Mouse (Mus musculus): ENCODE data around the gene Tmco1. TPM values are rescaled to one million over a fixed set of nuclear protein-coding genes. Genes with fewer than 3 reads are reported as not detected.

Gene Tmco1
- total and polyA plus RNA-seq, 3 experiments, result 60.3 to 95.3 (median 88.2) TPM

DNA sequence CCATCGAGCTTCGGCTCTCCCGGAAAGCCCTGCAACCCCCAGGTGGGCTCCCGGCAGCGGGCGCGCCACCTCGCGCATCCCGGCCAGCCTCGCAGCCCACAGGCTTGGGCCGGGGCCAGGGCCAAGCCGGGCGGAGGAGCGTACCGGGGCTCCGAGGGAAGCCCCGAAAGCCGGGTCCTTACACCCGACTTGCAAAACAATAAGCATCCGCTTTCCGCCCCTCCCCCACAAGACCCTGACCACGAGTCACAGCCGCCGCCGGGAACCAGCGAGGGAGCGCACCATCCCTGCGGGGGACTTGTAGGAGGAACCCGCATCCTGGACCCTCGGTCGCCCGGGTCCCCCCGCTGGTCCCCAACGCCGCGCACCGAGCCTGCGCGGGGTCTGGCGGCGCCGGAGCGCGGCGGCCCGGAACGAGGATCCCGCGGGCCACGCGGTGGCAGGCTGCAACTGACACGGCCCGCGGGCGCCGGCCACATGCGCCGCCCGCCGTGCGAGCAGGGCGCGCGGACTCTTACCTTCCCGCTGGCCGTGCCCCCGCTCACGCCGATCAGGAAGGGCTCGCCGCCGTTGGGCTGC is 23.8 kb upstream of the Tmco1 start:
- no peaks in the 10 kb centered on the region; the same call in 1 of the 2 replicates for H3K4me1 ChIP-seq (ENCODE audit: control insufficient read depth, insufficient read depth, low read length)

DNA sequence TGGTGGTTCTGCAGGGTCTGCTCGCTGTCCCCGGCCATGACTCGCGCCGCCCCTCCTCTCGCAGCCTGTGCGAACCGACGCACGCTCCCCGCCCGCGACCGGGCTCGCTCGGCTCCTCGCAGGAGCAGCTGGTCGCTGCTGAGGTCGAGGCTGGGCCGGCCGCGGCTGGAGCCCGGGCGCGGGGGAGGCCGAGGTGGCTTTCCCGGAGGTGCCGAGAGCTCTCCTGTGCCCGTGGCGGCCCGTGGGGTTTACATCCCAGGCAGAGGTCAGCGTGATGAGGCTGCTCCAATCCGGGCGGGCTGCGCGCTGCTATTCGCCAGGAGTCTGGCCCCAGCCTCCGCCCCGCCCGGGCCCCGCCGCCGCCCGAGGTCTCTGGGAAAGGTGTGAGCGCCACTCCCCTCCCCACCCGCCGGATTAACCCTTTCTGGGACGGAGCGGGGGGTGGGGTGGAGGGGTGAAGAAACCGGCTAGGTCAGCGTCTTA is 23.3 kb upstream of the Tmco1 start:
- no peak for TF ChIP-seq EP300 (IDR thresholded peaks at IDR 0.05; ENCODE audit: insufficient read depth, low read depth, low read length)
- TF ChIP-seq POLR2A (IDR thresholded peaks at IDR 0.05; ENCODE audit: insufficient read depth, low read depth, low read length), result peak; percentile 64; the same call in 1 of the 2 replicates
- H3K4me1 ChIP-seq (ENCODE audit: control insufficient read depth, insufficient read depth, low read length), result no peaks in the 10 kb centered on the region; the same call in 1 of the 2 replicates
- peak overlapping the region; percentile 89 for H3K9ac ChIP-seq (ENCODE audit: low read depth, low read length)
- H3K36me3 ChIP-seq (ENCODE audit: control insufficient read depth, insufficient read depth, low read length), result no peaks in the 10 kb centered on the region
- peak overlapping the region; percentile 82 for H3K27ac ChIP-seq
- WGBS, result under 1% methylated on average over 51 of the region's 51 CpGs
- H3K4me3 ChIP-seq, result peak overlapping the region; percentile 82
- no peaks in the 10 kb centered on the region; the same call in 1 of the 2 replicates for H3K27me3 ChIP-seq (ENCODE audit: control insufficient read depth, insufficient read depth, low read length)
- H3K79me2 ChIP-seq (replicated peaks; ENCODE audit: control insufficient read depth, insufficient read depth, low read length), result no peaks in the 10 kb centered on the region; the same call in 1 of the 2 replicates
- peak; percentile 87 to 90 for DNase-seq
- intact Hi-C loops (cut with DNase I), result loop anchor here (1.0 to 5.0 kb wide), 2 partner anchors 23 to 43 kb away; partner anchors contain the start of gene Tmco1

More for the DNA sequence above, 23.8 kb upstream of the Tmco1 start:
- peak; percentile 8; the same call in 1 of the 2 replicates for TF ChIP-seq CTCF (IDR thresholded peaks at IDR 0.05)
- no peak for TF ChIP-seq EP300 (IDR thresholded peaks at IDR 0.05; ENCODE audit: insufficient read depth, low read depth, low read length)
- H3K9ac ChIP-seq (ENCODE audit: low read depth, low read length), result peak overlapping the region; percentile 89
- H3K27me3 ChIP-seq (ENCODE audit: control insufficient read depth, insufficient read depth, low read length), result no peaks in the 10 kb centered on the region; the same call in 1 of the 2 replicates
- no peaks in the 10 kb centered on the region; the same call in 1 of the 2 replicates for H3K36me3 ChIP-seq (ENCODE audit: control insufficient read depth, insufficient read depth, low read length)
- WGBS, result under 1% methylated on average over 73 of the region's 73 CpGs
- no peaks in the 10 kb centered on the region; the same call in 1 of the 2 replicates for H3K79me2 ChIP-seq (replicated peaks; ENCODE audit: control insufficient read depth, insufficient read depth, low read length)
- peak; percentile 58 to 69 for DNase-seq
- H3K4me3 ChIP-seq, result peak overlapping the region; percentile 82
- intact Hi-C loops (cut with DNase I), result no loop called here
- peak overlapping the region; percentile 82 for H3K27ac ChIP-seq

DNA sequence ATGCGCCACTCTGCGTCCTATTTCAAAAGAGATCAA is 23.0 kb upstream of the Tmco1 start, which contains the start of gene Uck2:
Gene Uck2 (minus strand): TSS at position 1 of the 36 bp plus-strand sequence.
- Histone ChIP-seq H3K9ac (ENCODE audit: low read depth, low read length) (peak within 1 kb of the TSS; percentile 89), H3K27ac (peak within 1 kb of the TSS; percentile 82), H3K4me1 (ENCODE audit: control insufficient read depth, insufficient read depth, low read length) (no peaks in the 10 kb centered on the region; the same call in 1 of the 2 replicates), H3K4me3 (peak within 1 kb of the TSS; percentile 82), H3K27me3 (ENCODE audit: control insufficient read depth, insufficient read depth, low read length) (no peaks in the 10 kb centered on the region; the same call in 1 of the 2 replicates), H3K79me2 (replicated peaks; ENCODE audit: control insufficient read depth, insufficient read depth, low read length) (no peaks in the 10 kb centered on the region; the same call in 1 of the 2 replicates), H3K36me3 (ENCODE audit: control insufficient read depth, insufficient read depth, low read length) (no peaks in the 10 kb centered on the region)
- no peak for TF ChIP-seq POLR2A (IDR thresholded peaks at IDR 0.05; ENCODE audit: insufficient read depth, low read depth, low read length)
- TF ChIP-seq EP300 (IDR thresholded peaks at IDR 0.05; ENCODE audit: insufficient read depth, low read depth, low read length), result no peak
- no peak for TF ChIP-seq CTCF (IDR thresholded peaks at IDR 0.05)
- 0% methylated on average over 2 of the region's 2 CpGs for WGBS
- DNase-seq, result no peak
- intact Hi-C loops (cut with DNase I), result loop anchor here (1.0 to 5.0 kb wide), 2 partner anchors 23 to 43 kb away; partner anchors contain the start of gene Tmco1

DNA sequence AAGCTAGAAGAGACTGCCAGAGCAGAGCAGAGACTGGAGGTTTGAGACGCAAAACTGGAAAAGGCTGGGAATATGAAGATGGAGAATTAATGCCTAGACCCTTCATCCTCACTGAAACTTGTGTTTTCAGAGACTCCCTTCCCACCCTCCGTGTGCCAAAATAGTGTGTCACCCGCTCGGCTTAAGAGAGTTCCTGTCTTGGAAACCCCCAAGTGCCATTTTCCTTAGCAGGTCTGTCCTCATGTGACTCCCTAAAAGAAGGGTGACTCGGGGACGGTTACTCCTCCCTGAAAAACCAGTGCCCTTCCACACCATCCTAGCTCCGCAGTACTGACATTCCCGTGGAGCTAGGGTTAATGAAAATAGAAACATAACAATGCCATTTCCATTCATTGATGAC is 22.8 kb upstream of the Tmco1 start:
- TF ChIP-seq POLR2A (IDR thresholded peaks at IDR 0.05; ENCODE audit: insufficient read depth, low read depth, low read length) (no peak), EP300 (IDR thresholded peaks at IDR 0.05; ENCODE audit: insufficient read depth, low read depth, low read length) (no peak), CTCF (IDR thresholded peaks at IDR 0.05) (no peak)
- intact Hi-C loops (cut with DNase I), result loop anchor here (1.0 to 5.0 kb wide), 2 partner anchors 23 to 43 kb away; partner anchors contain the start of gene Tmco1

DNA sequence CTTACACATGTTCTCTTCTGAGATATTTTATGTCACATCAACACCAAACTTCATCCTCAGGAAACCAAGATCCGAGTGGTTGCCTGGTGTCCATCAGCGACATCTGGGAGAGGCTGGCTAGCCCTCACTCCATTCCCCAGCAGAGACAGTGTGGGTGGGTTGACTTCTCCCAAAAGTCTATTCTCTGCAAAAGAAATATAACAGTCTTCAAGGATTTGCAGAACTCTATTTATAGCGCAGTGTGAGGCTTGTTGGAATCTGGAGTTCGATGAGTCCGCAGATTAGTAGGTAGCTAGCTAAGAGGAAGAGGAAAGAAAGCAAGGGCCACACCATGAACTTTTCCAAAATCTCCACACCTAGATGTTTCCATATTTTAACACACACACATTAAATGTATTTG is 21.0 kb upstream of the Tmco1 start:
- H3K36me3 ChIP-seq (ENCODE audit: control insufficient read depth, insufficient read depth, low read length), result no peaks in the 10 kb centered on the region
- intact Hi-C loops (cut with DNase I), result loop anchor here (5.0 kb wide), 1 partner anchor 45 kb away; no protein-coding TSS in a partner anchor
- DNase-seq, result no peak
- 73% methylated on average over 5 of the region's 5 CpGs for WGBS
- no peaks in the 10 kb centered on the region; the same call in 1 of the 2 replicates for H3K4me1 ChIP-seq (ENCODE audit: control insufficient read depth, insufficient read depth, low read length)
- H3K27me3 ChIP-seq (ENCODE audit: control insufficient read depth, insufficient read depth, low read length), result no peaks in the 10 kb centered on the region; the same call in 1 of the 2 replicates
- H3K79me2 ChIP-seq (replicated peaks; ENCODE audit: control insufficient read depth, insufficient read depth, low read length), result no peaks in the 10 kb centered on the region; the same call in 1 of the 2 replicates
- H3K9ac ChIP-seq (ENCODE audit: low read depth, low read length), result no peak overlapping the region
- H3K4me3 ChIP-seq, result no peak overlapping the region
- TF ChIP-seq POLR2A (IDR thresholded peaks at IDR 0.05; ENCODE audit: insufficient read depth, low read depth, low read length) (no peak), EP300 (IDR thresholded peaks at IDR 0.05; ENCODE audit: insufficient read depth, low read depth, low read length) (no peak), CTCF (IDR thresholded peaks at IDR 0.05) (no peak)
- no peak overlapping the region for H3K27ac ChIP-seq

More for the DNA sequence above, 22.8 kb upstream of the Tmco1 start:
- H3K79me2 ChIP-seq (replicated peaks; ENCODE audit: control insufficient read depth, insufficient read depth, low read length), result no peaks in the 10 kb centered on the region; the same call in 1 of the 2 replicates
- DNase-seq, result no peak
- no peaks in the 10 kb centered on the region for H3K36me3 ChIP-seq (ENCODE audit: control insufficient read depth, insufficient read depth, low read length)
- 4% methylated on average over 8 of the region's 8 CpGs for WGBS
- no peaks in the 10 kb centered on the region; the same call in 1 of the 2 replicates for H3K4me1 ChIP-seq (ENCODE audit: control insufficient read depth, insufficient read depth, low read length)
- no peaks in the 10 kb centered on the region; the same call in 1 of the 2 replicates for H3K27me3 ChIP-seq (ENCODE audit: control insufficient read depth, insufficient read depth, low read length)
- 0 out of 2 replicates have a peak overlapping the region, but pooled peaks have one; percentile 14 for H3K9ac ChIP-seq (ENCODE audit: low read depth, low read length)
- H3K4me3 ChIP-seq, result peak overlapping the region; percentile 82
- peak overlapping the region; percentile 82; the same call in 1 of the 2 replicates for H3K27ac ChIP-seq
